Mouse (Mus musculus): ENCODE results near the gene 6030452D12Rik. TPM values are rescaled to one million over a fixed set of nuclear protein-coding genes. Genes with fewer than 3 reads are reported as not detected.

Gene 6030452D12Rik
- polyA plus RNA-seq, 1 experiment from 2014 or later = not detected

- WGBS = 44% methylated on average over 3 of the region's 3 CpGs
- Histone ChIP-seq H3K27me3 (replicated peaks; ENCODE audit: insufficient read depth, low read length) (peaks cover 8% of the 10 kb centered on the region; the same call in 1 of the 2 replicates), H3K4me3 (ENCODE audit: low read depth, low read length) (no peak overlapping the region), H3K9me3 (ENCODE audit: low read length) (no peaks in the 10 kb centered on the region), H3K4me1 (ENCODE audit: insufficient read depth, low read depth, low read length) (peaks cover 8% of the 10 kb centered on the region), H3K36me3 (ENCODE audit: insufficient read depth, low read length) (no peaks in the 10 kb centered on the region), H3K9ac (replicated peaks; ENCODE audit: low read depth) (no peak overlapping the region), H3K27ac (ENCODE audit: low read length) (no peak overlapping the region), H3K4me2 (replicated peaks; ENCODE audit: low read depth, low read length) (no peak overlapping the region; the same call in 1 of the 2 replicates)
- DNase-seq (ENCODE audit: low spot score) = no peak
- ATAC-seq = no peak
- TF ChIP-seq EP300 (IDR thresholded peaks at IDR 0.05) = no peak
- TF ChIP-seq CTCF (IDR thresholded peaks at IDR 0.05) = no peak
Measured at GRCm38 (mm10) chr8:106508456-106508855, 8.1 kb downstream of the 6030452D12Rik start.

GRCm38 (mm10) chr8:106509079-106509780 lies 8.9 kb downstream of the 6030452D12Rik start:
- no peak for TF ChIP-seq CTCF (IDR thresholded peaks at IDR 0.05)
- TF ChIP-seq EP300 (IDR thresholded peaks at IDR 0.05) = no peak
- Histone ChIP-seq H3K4me3 (ENCODE audit: low read depth, low read length) (no peak overlapping the region), H3K27me3 (replicated peaks; ENCODE audit: insufficient read depth, low read length) (peaks cover 8% of the 10 kb centered on the region; the same call in 1 of the 2 replicates), H3K9me3 (ENCODE audit: low read length) (no peaks in the 10 kb centered on the region), H3K36me3 (ENCODE audit: insufficient read depth, low read length) (no peaks in the 10 kb centered on the region), H3K9ac (replicated peaks; ENCODE audit: low read depth) (no peak overlapping the region), H3K4me1 (ENCODE audit: insufficient read depth, low read depth, low read length) (peaks cover 8% of the 10 kb centered on the region), H3K4me2 (replicated peaks; ENCODE audit: low read depth, low read length) (no peak overlapping the region), H3K27ac (ENCODE audit: low read length) (no peak overlapping the region)
- DNase-seq (ENCODE audit: low spot score) (no peak), ATAC-seq (no peak)
- WGBS = 65% methylated on average over 8 of the region's 8 CpGs

GRCm38 (mm10) chr8:106510365-106510975 lies 10.1 kb downstream of the 6030452D12Rik start, which contains the start of gene Cdh3:
Cdh3 (plus strand) TSS chr8:106510891.
- Histone ChIP-seq H3K36me3 (ENCODE audit: insufficient read depth, low read length) (no peaks in the 10 kb centered on the region), H3K9me3 (ENCODE audit: low read length) (no peaks in the 10 kb centered on the region), H3K9ac (replicated peaks; ENCODE audit: low read depth) (no peak within 1 kb of the TSS; the same call in 1 of the 2 replicates), H3K27ac (ENCODE audit: low read length) (no peak within 1 kb of the TSS), H3K4me2 (replicated peaks; ENCODE audit: low read depth, low read length) (peak within 1 kb of the TSS; percentile 83), H3K4me1 (ENCODE audit: insufficient read depth, low read depth, low read length) (peaks cover 8% of the 10 kb centered on the region), H3K27me3 (replicated peaks; ENCODE audit: insufficient read depth, low read length) (peaks cover 8% of the 10 kb centered on the region; the same call in 1 of the 2 replicates), H3K4me3 (ENCODE audit: low read depth, low read length) (peak within 1 kb of the TSS; percentile 42)
- DNase-seq (ENCODE audit: low spot score) (peak; percentile 83), ATAC-seq (peak; percentile 92)
- TF ChIP-seq EP300 (IDR thresholded peaks at IDR 0.05) (no peak), CTCF (IDR thresholded peaks at IDR 0.05) (peak; percentile 24; the same call in 1 of the 2 replicates)
- 1% methylated on average over 34 of the region's 34 CpGs for WGBS

- peaks cover 8% of the 10 kb centered on the region; the same call in 1 of the 2 replicates for H3K27me3 ChIP-seq (replicated peaks; ENCODE audit: insufficient read depth, low read length)
- peak; percentile 40 for ATAC-seq
- H3K9me3 ChIP-seq (ENCODE audit: low read length) = no peaks in the 10 kb centered on the region
- WGBS = 2% methylated on average over 22 of the region's 22 CpGs
- H3K36me3 ChIP-seq (ENCODE audit: insufficient read depth, low read length) = no peaks in the 10 kb centered on the region
- no peak for DNase-seq (ENCODE audit: low spot score)
- no peak for TF ChIP-seq EP300 (IDR thresholded peaks at IDR 0.05)
- TF ChIP-seq CTCF (IDR thresholded peaks at IDR 0.05) = no peak
- no peak overlapping the region; the same call in 1 of the 2 replicates for H3K9ac ChIP-seq (replicated peaks; ENCODE audit: low read depth)
- peaks cover 8% of the 10 kb centered on the region for H3K4me1 ChIP-seq (ENCODE audit: insufficient read depth, low read depth, low read length)
- H3K4me3 ChIP-seq (ENCODE audit: low read depth, low read length) = peak overlapping the region; percentile 42
- H3K4me2 ChIP-seq (replicated peaks; ENCODE audit: low read depth, low read length) = peak overlapping the region; percentile 83
- no peak overlapping the region for H3K27ac ChIP-seq (ENCODE audit: low read length)
Measured at GRCm38 (mm10) chr8:106511065-106511501, 10.8 kb downstream of the 6030452D12Rik start.

DNA sequence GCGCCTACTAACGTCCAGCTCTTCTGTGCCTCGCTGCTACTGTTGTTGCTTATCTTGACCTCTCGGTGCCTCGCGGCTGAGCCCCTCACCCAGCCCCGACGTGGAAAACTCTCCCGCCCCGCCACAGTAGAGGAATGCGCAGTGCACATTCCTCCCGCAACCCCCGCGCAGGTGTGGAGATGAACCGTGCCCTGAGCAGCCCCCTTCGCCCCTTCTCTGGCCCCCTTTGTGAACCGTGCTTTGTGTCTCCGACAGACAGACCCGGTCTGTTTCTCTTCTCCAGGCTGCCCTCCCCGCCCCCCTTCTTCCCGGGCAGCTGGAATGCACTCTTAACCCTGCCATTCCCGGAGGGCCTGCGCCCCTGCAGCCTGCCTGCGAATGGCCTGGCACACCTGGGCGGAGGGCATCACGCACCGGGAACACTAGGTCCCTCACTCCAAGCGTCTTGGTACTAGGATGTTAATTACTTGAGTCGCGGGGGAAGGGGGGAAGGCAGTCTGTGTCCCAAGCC lies 11.3 kb downstream of the 6030452D12Rik start:
- ATAC-seq = peak; percentile 25; the same call in 1 of the 2 replicates
- WGBS = 3% methylated on average over 30 of the region's 30 CpGs

More for the DNA sequence above, 11.3 kb downstream of the 6030452D12Rik start:
- H3K27me3 ChIP-seq (replicated peaks; ENCODE audit: insufficient read depth, low read length) = peaks cover 8% of the 10 kb centered on the region; the same call in 1 of the 2 replicates
- H3K36me3 ChIP-seq (ENCODE audit: insufficient read depth, low read length) = no peaks in the 10 kb centered on the region
- no peak overlapping the region for H3K27ac ChIP-seq (ENCODE audit: low read length)
- peak; percentile 29 for DNase-seq (ENCODE audit: low spot score)
- H3K4me1 ChIP-seq (ENCODE audit: insufficient read depth, low read depth, low read length) = peaks cover 8% of the 10 kb centered on the region
- H3K9me3 ChIP-seq (ENCODE audit: low read length) = no peaks in the 10 kb centered on the region
- peak overlapping the region; percentile 42 for H3K4me3 ChIP-seq (ENCODE audit: low read depth, low read length)
- H3K4me2 ChIP-seq (replicated peaks; ENCODE audit: low read depth, low read length) = peak overlapping the region; percentile 83
- no peak overlapping the region; the same call in 1 of the 2 replicates for H3K9ac ChIP-seq (replicated peaks; ENCODE audit: low read depth)
- no peak for TF ChIP-seq EP300 (IDR thresholded peaks at IDR 0.05)
